Mouse (Mus musculus) midbrain, embryonic 11.5 days (tissue): ENCODE results near the gene Itgb8. TPM values are rescaled to one million over a fixed set of nuclear protein-coding genes. Genes with fewer than 3 reads are reported as not detected.

Source experiments
- ATAC-seq: fragments of 200-750 bp; cut with Nextera tagmentation; 2 replicates; pipeline ENCODE4 v1.8.0; 2017; ENCODE audit warnings: moderate TSS enrichment, moderate library complexity; ENCODE audit not compliant: low FRiP score
- DNase-seq: peaks from one replicate; pipeline ENCODE4 v3.0.0; 2015; ENCODE audit warnings: low spot score; ENCODE audit errors: missing footprints
- H3K27ac ChIP-seq: fragments of 300-500 bp; sonication (generic); 2 replicates; pipeline ENCODE4 v1.5.1; 2014; ENCODE audit warnings: low read depth, low read length
- H3K27me3 ChIP-seq: fragments of 300-500 bp; sonication (generic); 2 replicates; pipeline ENCODE4 v1.6.1; 2014; ENCODE audit warnings: mild to moderate bottlenecking, low read length, moderate library complexity, mixed read lengths; ENCODE audit not compliant: control insufficient read depth, insufficient read depth
- H3K36me3 ChIP-seq: fragments of 300-500 bp; sonication (generic); 2 replicates; pipeline ENCODE4 v1.6.1; 2014; ENCODE audit warnings: mild to moderate bottlenecking, low read length, moderate library complexity, mixed read lengths; ENCODE audit not compliant: control insufficient read depth, insufficient read depth
- H3K4me1 ChIP-seq: fragments of 300-500 bp; sonication (generic); 2 replicates; pipeline ENCODE4 v1.6.1; 2014; ENCODE audit warnings: low read length; ENCODE audit not compliant: control insufficient read depth, insufficient read depth
- H3K4me2 ChIP-seq: fragments of 300-500 bp; sonication (generic); 2 replicates; pipeline ENCODE4 v1.6.1; 2014; ENCODE audit warnings: mild to moderate bottlenecking, moderate library complexity
- H3K4me3 ChIP-seq: fragments of 300-500 bp; sonication (generic); 2 replicates; pipeline ENCODE4 v1.5.1; 2014; ENCODE audit warnings: low read depth, low read length
- H3K9ac ChIP-seq: fragments of 300-500 bp; sonication (generic); 2 replicates; pipeline ENCODE4 v1.6.1; 2014; ENCODE audit warnings: low read length
- H3K9me3 ChIP-seq: fragments of 300-500 bp; sonication (generic); 2 replicates; pipeline ENCODE4 v1.6.1; 2016; ENCODE audit warnings: low read length; ENCODE audit not compliant: control insufficient read depth
- WGBS: fragments of 180-500 bp; shearing (Covaris S2); extraction: QIAGEN DNeasy Blood & Tissue Kit; methylation state at CpG from one replicate; pipeline ENCODE4 v1.1.7; 2014; 5-methylcytosine and 5-hydroxymethylcytosine counted together
- polyA plus RNA-seq: library from polyadenylated mRNA; unstranded; fragments of >200 nt; fragmentation: Nextera tagmentation; extraction: Ambion mirVana; gene quantifications from 2 replicates; pipeline ENCODE4 v1.2.1, GENCODE M21; 2014

The Itgb8 gene
- polyA plus RNA-seq, 1 experiment from 2014 or later = 47.5 TPM

GRCm38 (mm10) chr12:119215225-119215624 is 23.4 kb downstream of the Itgb8 start:
- WGBS = 96% methylated on average over 3 of the region's 3 CpGs
- ATAC-seq = no peak
- DNase-seq = no peak

GRCm38 (mm10) chr12:119211533-119211932 is 27.1 kb downstream of the Itgb8 start:
- Histone ChIP-seq H3K4me2 (no peak overlapping the region), H3K4me1 (no peaks in the 10 kb centered on the region), H3K4me3 (no peak overlapping the region), H3K27me3 (no peaks in the 10 kb centered on the region), H3K27ac (no peak overlapping the region), H3K9ac (no peak overlapping the region), H3K36me3 (no peaks in the 10 kb centered on the region), H3K9me3 (no peaks in the 10 kb centered on the region)
- 50% methylated on average over 2 of the region's 2 CpGs for WGBS
- no peak for DNase-seq
- no peak for ATAC-seq

More at GRCm38 (mm10) chr12:119215225-119215624, 23.4 kb downstream of the Itgb8 start:
- no peak overlapping the region for H3K4me2 ChIP-seq
- H3K4me1 ChIP-seq = no peaks in the 10 kb centered on the region
- H3K9ac ChIP-seq = no peak overlapping the region
- H3K27me3 ChIP-seq = no peaks in the 10 kb centered on the region
- H3K4me3 ChIP-seq = no peak overlapping the region
- no peaks in the 10 kb centered on the region; the same call in 1 of the 2 replicates for H3K36me3 ChIP-seq
- no peak overlapping the region for H3K27ac ChIP-seq
- no peaks in the 10 kb centered on the region for H3K9me3 ChIP-seq

GRCm38 (mm10) chr12:119210590-119210989 is 28.0 kb downstream of the Itgb8 start:
- DNase-seq = no peak
- Histone ChIP-seq H3K4me2 (no peak overlapping the region), H3K9me3 (no peaks in the 10 kb centered on the region), H3K4me1 (no peaks in the 10 kb centered on the region), H3K9ac (no peak overlapping the region), H3K27me3 (no peaks in the 10 kb centered on the region), H3K36me3 (no peaks in the 10 kb centered on the region), H3K27ac (no peak overlapping the region), H3K4me3 (no peak overlapping the region)
- no peak for ATAC-seq
- whole genome bisulfite sequencing = 88% methylated on average over 2 of the region's 2 CpGs

- no peak for DNase-seq
- Histone ChIP-seq H3K4me1 (no peaks in the 10 kb centered on the region), H3K4me2 (no peak overlapping the region), H3K27ac (no peak overlapping the region), H3K27me3 (no peaks in the 10 kb centered on the region), H3K9me3 (no peaks in the 10 kb centered on the region), H3K9ac (no peak overlapping the region), H3K4me3 (no peak overlapping the region), H3K36me3 (no peaks in the 10 kb centered on the region)
- 90% methylated on average over 1 of the region's 1 CpGs for WGBS
- ATAC-seq = no peak
These were observed 28.6 kb downstream of the Itgb8 start for GRCm38 (mm10) chr12:119210073-119210425.

- DNase-seq (no peak), ATAC-seq (no peak)
- no peak overlapping the region for H3K27ac ChIP-seq
- no peaks in the 10 kb centered on the region for H3K36me3 ChIP-seq
- H3K9me3 ChIP-seq = no peaks in the 10 kb centered on the region
- no peak overlapping the region for H3K4me2 ChIP-seq
- WGBS = 90% methylated on average over 2 of the region's 2 CpGs
- no peaks in the 10 kb centered on the region for H3K27me3 ChIP-seq
- no peak overlapping the region for H3K4me3 ChIP-seq
- H3K4me1 ChIP-seq = no peaks in the 10 kb centered on the region
- H3K9ac ChIP-seq = no peak overlapping the region
These were observed 29.1 kb downstream of the Itgb8 start for GRCm38 (mm10) chr12:119209384-119210072.

GRCm38 (mm10) chr12:119207464-119207801 is 31.2 kb downstream of the Itgb8 start:
- Histone ChIP-seq H3K27me3 (no peaks in the 10 kb centered on the region), H3K36me3 (no peaks in the 10 kb centered on the region), H3K4me3 (no peak overlapping the region), H3K9ac (no peak overlapping the region), H3K9me3 (no peaks in the 10 kb centered on the region), H3K4me2 (no peak overlapping the region), H3K4me1 (no peaks in the 10 kb centered on the region), H3K27ac (no peak overlapping the region)
- 78% methylated on average over 1 of the region's 1 CpGs for WGBS
- no peak for DNase-seq
- ATAC-seq = no peak

GRCm38 (mm10) chr12:119206711-119207463 is 31.7 kb downstream of the Itgb8 start:
- Histone ChIP-seq H3K36me3 (no peaks in the 10 kb centered on the region), H3K4me3 (no peak overlapping the region), H3K9me3 (no peaks in the 10 kb centered on the region), H3K4me1 (no peaks in the 10 kb centered on the region), H3K9ac (no peak overlapping the region), H3K4me2 (no peak overlapping the region), H3K27me3 (no peaks in the 10 kb centered on the region), H3K27ac (no peak overlapping the region)
- ATAC-seq (no peak), DNase-seq (no peak)
- 84% methylated on average over 6 of the region's 6 CpGs for WGBS

GRCm38 (mm10) chr12:119204411-119204810 is 34.2 kb downstream of the Itgb8 start:
- H3K27me3 ChIP-seq = no peaks in the 10 kb centered on the region
- H3K4me3 ChIP-seq = no peak overlapping the region
- H3K27ac ChIP-seq = no peak overlapping the region
- no peaks in the 10 kb centered on the region for H3K9me3 ChIP-seq
- no peak overlapping the region for H3K4me2 ChIP-seq
- DNase-seq (no peak), ATAC-seq (no peak)
- no peaks in the 10 kb centered on the region for H3K4me1 ChIP-seq
- no peaks in the 10 kb centered on the region for H3K36me3 ChIP-seq
- 91% methylated on average over 2 of the region's 2 CpGs for WGBS
- H3K9ac ChIP-seq = no peak overlapping the region

- 87% methylated on average over 2 of the region's 2 CpGs for WGBS
- H3K4me3 ChIP-seq = no peak overlapping the region
- no peaks in the 10 kb centered on the region for H3K9me3 ChIP-seq
These were observed 35.8 kb downstream of the Itgb8 start for GRCm38 (mm10) chr12:119202766-119203165.

More at GRCm38 (mm10) chr12:119202766-119203165, 35.8 kb downstream of the Itgb8 start:
- no peak overlapping the region for H3K27ac ChIP-seq
- H3K4me1 ChIP-seq = no peaks in the 10 kb centered on the region
- ATAC-seq (no peak), DNase-seq (no peak)
- H3K9ac ChIP-seq = no peak overlapping the region
- no peaks in the 10 kb centered on the region for H3K27me3 ChIP-seq
- H3K36me3 ChIP-seq = no peaks in the 10 kb centered on the region
- no peak overlapping the region for H3K4me2 ChIP-seq
